ENCODE assay signal across 32 mouse cellular contexts in genomic region chr13:73821251-73821650, GRCm38 (mm10). TPM values are rescaled to one million over a fixed set of nuclear protein-coding genes. Genes with fewer than 3 reads are reported as not detected.
"Had no signal": no experiment of that assay in that cellular context is flagged by ENCODE, and none has a peak within 500 bp of the region (broad histone marks: within the 10 kb centered on the region; RNA-seq: fewer than 3 reads in every experiment).

No protein-coding gene starts in this region.

- H3K27ac ChIP-seq: limb, embryonic 10.5 days; limb, embryonic 12.5 days; limb, embryonic 13.5 days; limb, embryonic 15.5 days; liver, embryonic 12.5 days; liver, embryonic 13.5 days; liver, embryonic 14.5 days; liver, embryonic 15.5 days; lung, embryonic 15.5 days; macrophage; midbrain, embryonic 12.5 days; midbrain, embryonic 15.5 days; neural tube, embryonic 12.5 days had no signal

- ATAC-seq: liver, embryonic 12.5 days; liver, postnatal 0 days; midbrain, embryonic 15.5 days; midbrain, embryonic 16.5 days had no signal

- H3K4me1 ChIP-seq: limb, embryonic 10.5 days; limb, embryonic 12.5 days; limb, embryonic 13.5 days; limb, embryonic 15.5 days; liver, embryonic 12.5 days; lung, embryonic 15.5 days; midbrain, embryonic 12.5 days; midbrain, embryonic 15.5 days; neural tube, embryonic 12.5 days had no signal

- DNase-seq: left cerebral cortex, postnatal 4 days; liver; liver, embryonic 13.5 days; liver, postnatal 0 days; lung, adult 18-20 months; lung, adult 2 months; lung, embryonic 14.5 days; lung, postnatal 10 days; lung, postnatal 14 days; lung, postnatal 36 days; lung, postnatal 4 days; midbrain, embryonic 14.5 days had no signal

- H3K36me3 ChIP-seq: liver, embryonic 13.5 days; liver, embryonic 15.5 days; lung, embryonic 15.5 days; midbrain, embryonic 15.5 days had no signal

- H3K9me3 ChIP-seq: limb, embryonic 10.5 days; limb, embryonic 12.5 days; limb, embryonic 13.5 days; limb, embryonic 15.5 days; liver, embryonic 12.5 days; liver, embryonic 13.5 days; liver, embryonic 15.5 days; lung, embryonic 15.5 days; megakaryocyte, embryonic 14.5 days; midbrain, embryonic 12.5 days; midbrain, embryonic 15.5 days; neural tube, embryonic 12.5 days had no signal

- H3K9ac ChIP-seq: limb, embryonic 12.5 days; limb, embryonic 13.5 days; limb, embryonic 15.5 days; liver, embryonic 12.5 days; liver, embryonic 13.5 days; liver, embryonic 14.5 days; liver, embryonic 15.5 days; liver, postnatal 0 days; lung, embryonic 14.5 days; lung, embryonic 15.5 days; midbrain, embryonic 12.5 days; midbrain, embryonic 15.5 days; neural tube, embryonic 12.5 days had no signal

- H3K4me3 ChIP-seq: limb, embryonic 10.5 days; limb, embryonic 12.5 days; limb, embryonic 13.5 days; limb, embryonic 15.5 days; liver, embryonic 12.5 days; liver, embryonic 13.5 days; liver, embryonic 15.5 days; lung, embryonic 15.5 days; midbrain, embryonic 12.5 days; midbrain, embryonic 15.5 days; myocyte; neural tube, embryonic 12.5 days had no signal

- H3K27me3 ChIP-seq: limb, embryonic 12.5 days; limb, embryonic 13.5 days; limb, embryonic 15.5 days; liver, embryonic 12.5 days; liver, embryonic 13.5 days; liver, embryonic 15.5 days; lung, embryonic 15.5 days; midbrain, embryonic 12.5 days; midbrain, embryonic 15.5 days; neural tube, embryonic 12.5 days had no signal

- H3K4me2 ChIP-seq: limb, embryonic 12.5 days; limb, embryonic 13.5 days; limb, embryonic 15.5 days; liver, embryonic 11.5 days; liver, embryonic 12.5 days; liver, embryonic 13.5 days; liver, embryonic 15.5 days; lung, embryonic 14.5 days; lung, embryonic 15.5 days; midbrain, embryonic 11.5 days; midbrain, embryonic 12.5 days; midbrain, embryonic 15.5 days; neural tube, embryonic 12.5 days had no signal

RNA-seq across cellular contexts. Expression of gene Nkd2, which starts 26.2 kb away (rescaled TPM):
- total RNA-seq: megakaryocyte progenitor cell, adult 5-6 weeks; megakaryocyte-erythroid progenitor cell, adult 5-6 weeks; monocyte, adult 5-6 weeks had no signal
- polyA plus RNA-seq: macrophage had no signal
